Mouse (Mus musculus): ENCODE results near the gene Irf2bpl.

DNA sequence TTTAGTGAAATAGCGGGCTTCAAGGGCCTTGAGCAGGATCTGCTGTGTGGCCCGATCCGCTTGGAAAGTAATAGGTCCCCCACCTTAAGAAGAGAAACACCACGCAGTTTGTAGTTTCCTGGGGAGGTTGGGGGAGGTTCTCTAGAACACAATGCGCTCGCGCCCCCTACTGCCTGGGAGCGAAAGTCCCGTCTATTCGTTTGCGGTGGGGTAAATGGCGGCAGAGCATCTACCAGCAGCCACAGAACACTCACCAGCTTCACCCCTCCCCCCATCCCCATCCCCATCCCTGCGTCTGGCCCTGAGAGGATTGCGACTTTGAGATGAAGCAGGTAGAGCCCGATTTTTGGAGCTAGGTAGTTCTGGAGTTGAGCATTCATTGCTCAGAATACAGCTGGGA is 21.8 kb upstream of the Irf2bpl start:
- TF ChIP-seq POLR2A (IDR thresholded peaks at IDR 0.05; ENCODE audit: insufficient read length, low read depth) (no peak), POLR2AphosphoS2 (IDR thresholded peaks at IDR 0.05; ENCODE audit: insufficient read length, low read depth) (no peak), MYOD1 (IDR thresholded peaks at IDR 0.05; ENCODE audit: control insufficient read depth in 1 of 3, insufficient read length in 2 of 3, low read depth in 2 of 3) (no peak), REST (IDR thresholded peaks at IDR 0.05; ENCODE audit: insufficient read depth, insufficient read length) (no peak), TCF12 (IDR thresholded peaks at IDR 0.05; ENCODE audit: insufficient read depth, poor library complexity, severe bottlenecking) (no peak), USF1 (IDR thresholded peaks at IDR 0.05; ENCODE audit: low read depth) (no peak), TCF3 (IDR thresholded peaks at IDR 0.05; ENCODE audit: insufficient read length, low read depth) (no peak), MAX (IDR thresholded peaks at IDR 0.05; ENCODE audit: low read depth) (no peak), MYOG (IDR thresholded peaks at IDR 0.05; ENCODE audit: control insufficient read depth in 1 of 3, insufficient read depth in 1 of 3, insufficient read length in 2 of 3, low read depth in 2 of 3) (no peak)

All from myocyte (in vitro differentiated cells).